Mouse (Mus musculus): ENCODE results near the gene Cnot3. TPM values are rescaled to one million over a fixed set of nuclear protein-coding genes. Genes with fewer than 3 reads are reported as not detected.

The Cnot3 gene
- polyA plus RNA-seq (2012; rRNA removed): 67.6 and 81.1 TPM in 2 replicates

GRCm38 (mm10) chr7:3644672-3645487, at the start of gene Cnot3:
TSS of gene Cnot3 (plus strand) at chr7:3645268.

GRCm38 (mm10) chr7:3616057-3616388, 29.0 kb upstream of the Cnot3 start, which contains the start of gene Oscar:
TSS of gene Oscar (minus strand) at chr7:3616157.

GRCm38 (mm10) chr7:3617242-3617995, 27.6 kb upstream of the Cnot3 start, which contains the start of gene Ndufa3:
TSS of gene Ndufa3 (plus strand) at chr7:3617373.

GRCm38 (mm10) chr7:3629543-3630477, 15.3 kb upstream of the Cnot3 start, which contains the start of the genes Tfpt and Prpf31:
TSS of gene Tfpt (minus strand) at chr7:3629929.
TSS of gene Prpf31 (plus strand) at chr7:3629985.

GRCm38 (mm10) chr7:3665215-3666114, 20.4 kb downstream of the Cnot3 start, which contains the start of gene Leng1:
TSS of gene Leng1 (minus strand) at chr7:3665840.

GRCm38 (mm10) chr7:3677342-3677741, 32.3 kb downstream of the Cnot3 start, which contains the start of gene Tmc4:
TSS of gene Tmc4 (minus strand) at chr7:3677553.

GRCm38 (mm10) chr7:3692382-3692986, 47.4 kb downstream of the Cnot3 start, which contains the start of gene Tsen34:
TSS of gene Tsen34 (plus strand) at chr7:3692863.

GRCm38 (mm10) chr7:3692987-3693808, 48.1 kb downstream of the Cnot3 start, which contains the start of gene Mboat7:
TSS of gene Mboat7 (minus strand) at chr7:3693523.

GRCm38 (mm10) chr7:3703879-3704441, 58.9 kb downstream of the Cnot3 start, which contains the start of gene Rps9:
TSS of gene Rps9 (plus strand) at chr7:3703993.

Other genes starting within 250 kb of the Cnot3 start
- gene Cacng6, start 221.1 kb upstream of the Cnot3 start, polyA plus RNA-seq (2012; rRNA removed): 0.14 TPM in 1 of 2 replicates, not detected in the other
- 0.07 TPM in 1 of 2 replicates, not detected in the other for gene Tarm1, start 142.6 kb upstream of the Cnot3 start, polyA plus RNA-seq (2012; rRNA removed)
- 0.12 TPM in 1 of 2 replicates, not detected in the other for gene Oscar, start 29.1 kb upstream of the Cnot3 start, polyA plus RNA-seq (2012; rRNA removed)
- gene Ndufa3, start 27.9 kb upstream of the Cnot3 start, polyA plus RNA-seq (2012; rRNA removed): 264 and 306 TPM in 2 replicates
- gene Tfpt, start 15.3 kb upstream of the Cnot3 start, polyA plus RNA-seq (2012; rRNA removed): 4.4 and 7.8 TPM in 2 replicates
- gene Prpf31, start 15.3 kb upstream of the Cnot3 start, polyA plus RNA-seq (2012; rRNA removed): 20.8 and 21.0 TPM in 2 replicates
- gene Leng1, start 20.6 kb downstream of the Cnot3 start, polyA plus RNA-seq (2012; rRNA removed): 4.5 and 5.2 TPM in 2 replicates
- 360 and 471 TPM in 2 replicates for gene Tmc4, start 32.3 kb downstream of the Cnot3 start, polyA plus RNA-seq (2012; rRNA removed)
- 114 and 116 TPM in 2 replicates for gene Tsen34, start 47.6 kb downstream of the Cnot3 start, polyA plus RNA-seq (2012; rRNA removed)
- gene Mboat7, start 48.3 kb downstream of the Cnot3 start, polyA plus RNA-seq (2012; rRNA removed): 65.3 and 67.6 TPM in 2 replicates
- 1,246 and 1,381 TPM in 2 replicates for gene Rps9, start 58.7 kb downstream of the Cnot3 start, polyA plus RNA-seq (2012; rRNA removed)
- gene Pirb, start 75.1 kb downstream of the Cnot3 start, polyA plus RNA-seq (2012; rRNA removed): 5.3 and 5.5 TPM in 2 replicates
- gene Gm15448, start 180.4 kb downstream of the Cnot3 start, polyA plus RNA-seq (2012; rRNA removed): 0.05 and 0.28 TPM in 2 replicates
- 0.14 and 0.41 TPM in 2 replicates for gene Pira2, start 199.8 kb downstream of the Cnot3 start, polyA plus RNA-seq (2012; rRNA removed)

Data from colon, adult 2 months (tissue).